Mouse (Mus musculus): Measurements from ENCODE around the gene Krt2. TPM values are rescaled to one million over a fixed set of nuclear protein-coding genes. Genes with fewer than 3 reads are reported as not detected.

The Krt2 gene
- under 1 TPM; 0.06 to 0.92 TPM for polyA plus RNA-seq (2017; shearing (Covaris generic))

GRCm38 (mm10) chr15:101817875-101818274 is at the start of gene Krt2:
Gene Krt2, minus strand, starts transcription at chr15:101818169.

GRCm38 (mm10) chr15:101850694-101851093 is 32.7 kb upstream of the Krt2 start, which contains the start of gene Krt1:
Gene Krt1, minus strand, starts transcription at chr15:101850794.

GRCm38 (mm10) chr15:101802296-101802835 is 15.6 kb downstream of the Krt2 start, which contains the start of gene Krt73:
Gene Krt73, minus strand, starts transcription at chr15:101802346.

GRCm38 (mm10) chr15:101786360-101786759 is 31.6 kb downstream of the Krt2 start, which contains the start of gene Krt72:
Gene Krt72, minus strand, starts transcription at chr15:101786460.

Other genes with a start within 250 kb of the Krt2 start
- 1 to 10 TPM in 1 of 2 experiments, under 1 TPM in 1; 0.14 to 1.3 TPM for gene Krt75, start 244.3 kb downstream of the Krt2 start, polyA plus RNA-seq (2017; shearing (Covaris generic))
- gene Gm5414, start 190.0 kb downstream of the Krt2 start, polyA plus RNA-seq (2017; shearing (Covaris generic)), result under 1 TPM in 1 of 2 experiments, not detected in 1; 0.10 TPM
- not detected for gene Gm5478, start 170.8 kb downstream of the Krt2 start, polyA plus RNA-seq (2017; shearing (Covaris generic))
- not detected for gene Krt6b, start 137.9 kb downstream of the Krt2 start, polyA plus RNA-seq (2017; shearing (Covaris generic))
- under 1 TPM in 1 of 2 experiments, not detected in 1; 0.16 TPM for gene Krt6a, start 123.9 kb downstream of the Krt2 start, polyA plus RNA-seq (2017; shearing (Covaris generic))
- under 1 TPM in 1 of 2 experiments, not detected in 1; 0.07 TPM for gene Krt5, start 105.3 kb downstream of the Krt2 start, polyA plus RNA-seq (2017; shearing (Covaris generic))
- under 1 TPM in 1 of 2 experiments, not detected in 1; 0.23 TPM for gene Krt71, start 75.1 kb downstream of the Krt2 start, polyA plus RNA-seq (2017; shearing (Covaris generic))
- gene Krt72, start 31.7 kb downstream of the Krt2 start, polyA plus RNA-seq (2017; shearing (Covaris generic)), result under 1 TPM; 0.08 to 0.43 TPM
- under 1 TPM; 0.12 to 0.18 TPM for gene Krt73, start 15.8 kb downstream of the Krt2 start, polyA plus RNA-seq (2017; shearing (Covaris generic))
- under 1 TPM; 0.12 to 0.22 TPM for gene Krt1, start 32.6 kb upstream of the Krt2 start, polyA plus RNA-seq (2017; shearing (Covaris generic))
- not detected for gene Krt77, start 51.5 kb upstream of the Krt2 start, polyA plus RNA-seq (2017; shearing (Covaris generic))
- gene Krt76, start 74.8 kb upstream of the Krt2 start, polyA plus RNA-seq (2017; shearing (Covaris generic)), result under 1 TPM in 1 of 2 experiments, not detected in 1; 0.61 TPM
- gene Krt4, start 106.6 kb upstream of the Krt2 start, polyA plus RNA-seq (2017; shearing (Covaris generic)), result under 1 TPM; 0.07 to 0.56 TPM
- 1 to 10 TPM in 1 of 2 experiments, not detected in 1; 4.3 TPM for gene Krt79, start 122.2 kb upstream of the Krt2 start, polyA plus RNA-seq (2017; shearing (Covaris generic))
- gene Krt78, start 136.1 kb upstream of the Krt2 start, polyA plus RNA-seq (2017; shearing (Covaris generic)), result not detected
- 1 to 10 TPM; 1.7 to 2.4 TPM for gene Krt8, start 186.3 kb upstream of the Krt2 start, polyA plus RNA-seq (2017; shearing (Covaris generic))
- gene Krt18, start 210.0 kb upstream of the Krt2 start, polyA plus RNA-seq (2017; shearing (Covaris generic)), result 1 to 10 TPM in 1 of 2 experiments, under 1 TPM in 1; 0.71 to 6.2 TPM